Mouse (Mus musculus) T-helper 17 cell (primary cell): ENCODE data around the gene Adam6a.

Experiments
- in situ Hi-C, 2 experiments: fragments of 300-600 bp; cut with MboI, MseI; formaldehyde crosslinking; loops; 1 replicate in 1 of 2; 2 replicates in 1 of 2; pipeline ENCODE4 v1.15.1; 2025; ENCODE audit warnings: high pct_unique_total_duplicates in 2 of 2

The Adam6a gene

GRCm38 (mm10) chr12:113543608-113544007 lies at the start of gene Adam6a:
Gene Adam6a, plus strand, starts transcription at chr12:113543908.
- in situ Hi-C loops, result loop anchor here in 1 of 2 experiments (5.0 kb wide), 1 partner anchor 56 kb away; the partner anchor contains the start of gene Adam6b

GRCm38 (mm10) chr12:113525901-113526300 lies 17.8 kb upstream of the Adam6a start:
- in situ Hi-C loops, result no loop called here

DNA sequence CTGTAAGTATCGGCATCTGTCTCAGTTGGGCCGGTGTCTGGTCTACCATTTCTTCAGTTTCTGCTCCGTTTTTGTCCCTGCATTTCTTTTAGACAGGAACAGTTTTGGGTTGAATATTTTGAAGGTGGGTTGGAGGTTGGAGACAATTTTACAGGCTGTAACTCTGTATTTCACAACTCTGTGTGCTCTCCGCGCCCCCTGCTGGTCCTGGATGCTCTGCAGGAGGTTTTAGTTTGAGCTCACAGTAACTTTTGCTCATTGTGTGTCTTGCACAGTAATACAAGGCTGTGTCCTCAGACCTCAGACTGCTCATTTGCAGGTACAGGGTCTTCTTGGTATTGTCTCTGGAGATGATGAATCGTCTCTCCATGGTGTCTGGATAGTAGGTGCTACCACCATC lies 34.5 kb downstream of the Adam6a start:
- in situ Hi-C loops, result loop anchor here in 1 of 2 experiments (25.0 kb wide), 1 partner anchor 666 kb away; no protein-coding TSS in a partner anchor

- in situ Hi-C loops, result loop anchor here (5.0 to 25.0 kb wide), 2 partner anchors 101 to 676 kb away; partner anchors contain the start of gene Adam6b (in 1 of the 2)
Measured at GRCm38 (mm10) chr12:113588001-113588400, 44.3 kb downstream of the Adam6a start.
